Mouse (Mus musculus) liver, embryonic 14.5 days (tissue): ENCODE data around the gene Hc. TPM values are rescaled to one million over a fixed set of nuclear protein-coding genes. Genes with fewer than 3 reads are reported as not detected.

Source experiments
- ATAC-seq: fragments of 200-750 bp; cut with Nextera tagmentation; 2 replicates; pipeline ENCODE4 v1.8.0; 2017; ENCODE audit warnings: moderate number of reproducible peaks, mild to moderate bottlenecking, moderate library complexity; ENCODE audit not compliant: insufficient read depth
- DNase-seq, 3 experiments: peaks; one replicate each; pipeline ENCODE4 v3.0.0-alpha.2; 2012 to 2013; ENCODE audit warnings: low read depth in 3 of 3, low spot score in 3 of 3
- H3K27ac ChIP-seq: fragments of 300-500 bp; sonication (generic); 2 replicates; pipeline ENCODE4 v1.5.1; 2014; ENCODE audit warnings: moderate library complexity, mild to moderate bottlenecking, control low read depth, inconsistent platforms
- H3K27me3 ChIP-seq: fragments of 300-500 bp; sonication (generic); 2 replicates; pipeline ENCODE4 v1.6.1; 2014; ENCODE audit warnings: mild to moderate bottlenecking, low read length, moderate library complexity; ENCODE audit not compliant: control insufficient read depth, insufficient read depth
- H3K36me3 ChIP-seq: fragments of 300-500 bp; sonication (generic); replicated peaks from 2 replicates; pipeline ENCODE4 v1.6.1; 2014; ENCODE audit warnings: low read depth; ENCODE audit not compliant: control insufficient read depth, insufficient read depth
- H3K4me1 ChIP-seq, 2 experiments: fragments of 200-500 bp in 1 of 2; fragments of 300-500 bp in 1 of 2; sonication (generic) in 1 of 2; replicated peaks; 2 replicates each; pipeline ENCODE4 v1.6.1; 2012 to 2014; ENCODE audit warnings: antibody characterized with exemption in 1 of 2, inconsistent platforms in 1 of 2, low read length in 1 of 2; ENCODE audit not compliant: control insufficient read depth in 2 of 2, insufficient read depth in 2 of 2
- H3K4me2 ChIP-seq: fragments of 300-500 bp; sonication (generic); 2 replicates; pipeline ENCODE4 v1.6.1; 2014; ENCODE audit warnings: low read depth, mild to moderate bottlenecking, control low read depth, moderate library complexity
- H3K4me3 ChIP-seq, 2 experiments: fragments of 200-500 bp in 1 of 2; fragments of 300-500 bp in 1 of 2; sonication (generic) in 1 of 2; 2 replicates each; pipeline ENCODE4 v1.5.1; 2012 to 2014; ENCODE audit warnings: low read depth in 2 of 2, low read length in 2 of 2, mild to moderate bottlenecking in 2 of 2, control low read depth in 1 of 2, inconsistent platforms in 1 of 2, moderate library complexity in 1 of 2; ENCODE audit not compliant: insufficient read depth in 1 of 2
- H3K9ac ChIP-seq: fragments of 300-500 bp; sonication (generic); replicated peaks from 2 replicates; pipeline ENCODE4 v1.6.1; 2014; ENCODE audit warnings: mild to moderate bottlenecking, control low read depth, moderate library complexity
- H3K9me3 ChIP-seq: fragments of 300-500 bp; sonication (generic); 2 replicates; pipeline ENCODE4 v1.6.1; 2016; ENCODE audit warnings: low read length, mixed read lengths; ENCODE audit not compliant: control insufficient read depth
- CTCF ChIP-seq: IDR thresholded peaks from 2 replicates; pipeline ENCODE4 v1.5.1; 2016; ENCODE audit warnings: antibody characterized with exemption, low read depth, control low read depth
- EP300 ChIP-seq: IDR thresholded peaks from 2 replicates; pipeline ENCODE4 v1.6.1; 2016; ENCODE audit warnings: antibody characterized with exemption, low read depth
- WGBS: fragments of 180-500 bp; shearing (Covaris S2); extraction: QIAGEN DNeasy Blood & Tissue Kit; methylation state at CpG from one replicate; pipeline ENCODE4 v1.1.7; 2014; ENCODE audit not compliant: insufficient replicate concordance; 5-methylcytosine and 5-hydroxymethylcytosine counted together
- polyA plus RNA-seq, 2 experiments: library from polyadenylated mRNA; depleted of rRNA in 1 of 2; stranded (reverse) in 1 of 2; unstranded in 1 of 2; fragments of >200 nt; fragmentation: Nextera tagmentation in 1 of 2; extraction: Ambion mirVana in 1 of 2; gene quantifications; 2 replicates each; pipeline versions ENCODE4 v1.2.1 to v1.2.3; 2012 to 2014

Gene Hc
- 27.9 and 56.3 TPM in 2 replicates for polyA plus RNA-seq (2012; rRNA removed)
- 37.4 and 39.3 TPM in 2 replicates for polyA plus RNA-seq (2014; fragmentation: Nextera tagmentation; extraction: Ambion mirVana)

GRCm38 (mm10) chr2:35061338-35061737, at the start of gene Hc:
Gene Hc (minus strand): TSS chr2:35061438.
- DNase-seq (no peak), ATAC-seq (no peak)
- no peak within 1 kb of the TSS for H3K9ac ChIP-seq
- no peak within 1 kb of the TSS for H3K27ac ChIP-seq
- no peaks in the 10 kb centered on the region for H3K27me3 ChIP-seq
- WGBS: 49% methylated on average over 5 of the region's 5 CpGs
- peak within 1 kb of the TSS; percentile 38 for H3K4me2 ChIP-seq
- H3K9me3 ChIP-seq: no peaks in the 10 kb centered on the region
- peak within 1 kb of the TSS; percentile 27 to 42 for H3K4me3 ChIP-seq
- TF ChIP-seq EP300: no peak
- TF ChIP-seq CTCF: no peak
- H3K4me1 ChIP-seq: peaks cover 0 to 3% of the 10 kb centered on the region in 2 experiments; a peak in 1 of 4 replicates
- no peaks in the 10 kb centered on the region for H3K36me3 ChIP-seq

GRCm38 (mm10) chr2:35110521-35110920, 49.3 kb upstream of the Hc start:
- peaks cover 11 to 15% of the 10 kb centered on the region in 2 experiments for H3K4me1 ChIP-seq
- no peak for ATAC-seq
- no peaks in the 10 kb centered on the region for H3K9me3 ChIP-seq

GRCm38 (mm10) chr2:35109924-35110304, 48.7 kb upstream of the Hc start:
- peak overlapping the region; percentile 80 for H3K4me2 ChIP-seq
- no peak for ATAC-seq
- H3K27ac ChIP-seq: no peak overlapping the region
- H3K4me1 ChIP-seq: peaks cover 11 to 15% of the 10 kb centered on the region in 2 experiments
- peak overlapping the region; percentile 85 to 93 for H3K4me3 ChIP-seq
- WGBS: 2% methylated on average over 13 of the region's 13 CpGs
- TF ChIP-seq EP300: no peak
- no peak for TF ChIP-seq CTCF
- H3K9ac ChIP-seq: peak overlapping the region; percentile 84
- H3K9me3 ChIP-seq: no peaks in the 10 kb centered on the region
- DNase-seq: no peak
- H3K36me3 ChIP-seq: no peaks in the 10 kb centered on the region
- H3K27me3 ChIP-seq: no peaks in the 10 kb centered on the region

More at GRCm38 (mm10) chr2:35110521-35110920, 49.3 kb upstream of the Hc start:
- no peaks in the 10 kb centered on the region for H3K36me3 ChIP-seq
- 0 out of 4 replicates have a peak overlapping the region, but pooled peaks of 1 of the 2 experiments have one; percentile 13 for H3K4me3 ChIP-seq
- peak overlapping the region; percentile 80 for H3K4me2 ChIP-seq
- DNase-seq: no peak
- no peak for TF ChIP-seq EP300
- TF ChIP-seq CTCF: no peak
- no peaks in the 10 kb centered on the region for H3K27me3 ChIP-seq
- WGBS: 43% methylated on average over 2 of the region's 2 CpGs
- H3K9ac ChIP-seq: peak overlapping the region; percentile 27
- no peak overlapping the region for H3K27ac ChIP-seq

GRCm38 (mm10) chr2:35109141-35109923, 48.1 kb upstream of the Hc start, which contains the start of gene Cntrl:
Gene Cntrl (plus strand): TSS chr2:35109492.
- Histone ChIP-seq H3K4me1 (peaks cover 11 to 17% of the 10 kb centered on the region in 2 experiments), H3K27ac (peak within 1 kb of the TSS; percentile 69), H3K9ac (peak within 1 kb of the TSS; percentile 84), H3K27me3 (no peaks in the 10 kb centered on the region), H3K4me3 (peak within 1 kb of the TSS; percentile 85 to 93), H3K4me2 (peak within 1 kb of the TSS; percentile 80), H3K36me3 (no peaks in the 10 kb centered on the region), H3K9me3 (no peaks in the 10 kb centered on the region)
- ATAC-seq (peak; percentile 95), DNase-seq (peak; percentile 79 to 84 (median 83))
- WGBS: under 1% methylated on average over 61 of the region's 62 CpGs
- TF ChIP-seq CTCF: peak; percentile 38
- no peak for TF ChIP-seq EP300

GRCm38 (mm10) chr2:35108712-35109111, 47.5 kb upstream of the Hc start:
- ATAC-seq (peak; percentile 22), DNase-seq (peak in 2 of 3 experiments; percentile 41 to 47)
- H3K9me3 ChIP-seq: no peaks in the 10 kb centered on the region
- H3K27me3 ChIP-seq: no peaks in the 10 kb centered on the region
- TF ChIP-seq EP300 (no peak), CTCF (peak; percentile 57)
- H3K4me2 ChIP-seq: peak overlapping the region; percentile 80
- no peaks in the 10 kb centered on the region for H3K36me3 ChIP-seq
- 0 out of 2 replicates have a peak overlapping the region, but pooled peaks have one; percentile 21 for H3K9ac ChIP-seq
- peak overlapping the region; percentile 85 to 93 for H3K4me3 ChIP-seq
- H3K27ac ChIP-seq: peak overlapping the region; percentile 1
- 14% methylated on average over 3 of the region's 3 CpGs for WGBS
- peaks cover 11 to 21% of the 10 kb centered on the region in 2 experiments for H3K4me1 ChIP-seq
